Mouse (Mus musculus): ENCODE data around the gene Kat6b.

Gene Kat6b

DNA sequence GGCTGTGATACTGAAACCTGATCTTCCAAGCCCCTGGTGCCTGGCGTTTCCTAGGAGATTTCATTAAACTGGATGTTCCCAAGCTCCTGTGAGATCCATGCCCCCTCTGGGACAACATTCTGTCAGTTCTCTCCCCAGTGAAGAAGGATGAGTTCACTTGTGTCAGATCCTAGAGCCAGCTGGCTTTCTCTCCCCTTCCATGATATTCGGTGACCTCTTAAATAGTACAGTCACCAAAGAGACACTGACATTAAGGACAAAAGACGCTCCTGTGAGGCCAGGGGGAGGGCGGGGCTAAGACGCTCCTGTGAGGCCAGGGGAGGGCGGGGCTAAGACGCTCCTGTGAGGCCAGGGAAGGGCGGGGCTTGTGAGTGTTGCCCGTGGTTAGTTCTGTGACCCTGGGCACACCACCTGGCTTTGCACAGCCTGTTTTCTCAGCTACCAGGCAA is 201.5 kb downstream of the Kat6b start:
- H3K27me3 ChIP-seq (ENCODE audit: control insufficient read depth, insufficient read depth, low read length, poor library complexity, severe bottlenecking): no peaks in the 10 kb centered on the region
- no peaks in the 10 kb centered on the region for H3K36me3 ChIP-seq (ENCODE audit: control insufficient read depth, insufficient read depth, low read length, poor library complexity, severe bottlenecking)
- DNase-seq (ENCODE audit: low read depth, low spot score): peak; percentile 81

DNA sequence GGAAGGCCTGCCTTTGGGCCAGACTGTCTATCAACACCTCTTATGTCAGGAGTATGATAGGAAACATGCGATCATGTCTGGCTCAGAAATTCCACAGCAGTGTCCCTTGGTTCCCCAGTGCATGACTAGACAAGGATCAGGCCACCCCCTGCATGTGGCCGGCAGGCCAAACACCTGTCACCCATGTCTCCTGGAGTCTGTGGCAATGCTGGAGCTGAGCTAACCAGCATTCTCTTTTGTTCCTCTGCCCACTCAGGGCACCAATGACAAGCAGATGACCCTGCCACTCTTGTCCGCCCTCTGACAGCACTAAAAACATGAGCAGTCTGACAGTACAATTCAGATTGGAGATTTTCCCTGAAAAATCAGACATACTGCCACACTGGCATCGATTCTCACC is 202.6 kb downstream of the Kat6b start:
- Histone ChIP-seq H3K27me3 (ENCODE audit: control insufficient read depth, insufficient read depth, low read length, poor library complexity, severe bottlenecking) (no peaks in the 10 kb centered on the region), H3K36me3 (ENCODE audit: control insufficient read depth, insufficient read depth, low read length, poor library complexity, severe bottlenecking) (no peaks in the 10 kb centered on the region)
- no peak for DNase-seq (ENCODE audit: low read depth, low spot score)

DNA sequence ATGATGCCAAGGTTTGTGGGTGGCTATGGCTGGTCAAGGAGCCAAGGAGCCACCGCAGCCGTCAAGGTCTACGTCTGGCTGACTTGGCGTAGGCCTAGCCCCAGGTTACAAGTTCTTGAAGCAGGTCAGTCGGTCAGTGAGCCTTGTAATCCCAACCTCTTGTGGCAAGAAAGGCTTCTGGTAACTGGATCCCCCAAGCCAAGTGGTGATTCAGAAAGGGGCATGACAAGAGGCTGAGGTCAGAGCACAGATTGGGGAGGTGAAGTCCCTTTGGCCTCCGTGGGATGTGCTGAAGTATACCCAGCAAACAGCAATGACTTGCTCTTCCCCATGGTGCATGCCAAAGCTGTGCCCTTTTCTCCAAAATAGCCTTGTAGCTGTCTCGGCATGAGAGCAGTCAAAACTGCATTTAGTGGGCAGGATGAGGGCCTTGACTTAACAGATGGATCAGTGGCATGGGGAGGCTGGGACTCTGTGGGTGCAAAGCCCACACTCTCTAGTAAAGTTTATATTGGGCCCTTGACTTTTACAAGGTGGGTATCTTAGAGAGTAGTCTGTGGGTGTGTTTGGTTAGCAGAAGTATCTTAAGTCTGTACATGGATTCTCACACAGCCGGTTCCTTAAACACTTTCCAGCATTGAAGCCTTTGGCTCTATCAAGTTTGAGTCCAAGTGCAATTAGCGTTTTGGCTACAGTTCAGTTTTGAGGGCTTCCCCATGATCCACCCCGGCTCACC is 204.3 kb downstream of the Kat6b start:
- no peaks in the 10 kb centered on the region for H3K27me3 ChIP-seq (ENCODE audit: control insufficient read depth, insufficient read depth, low read length, poor library complexity, severe bottlenecking)
- H3K36me3 ChIP-seq (ENCODE audit: control insufficient read depth, insufficient read depth, low read length, poor library complexity, severe bottlenecking): no peaks in the 10 kb centered on the region
- DNase-seq (ENCODE audit: low read depth, low spot score): no peak

DNA sequence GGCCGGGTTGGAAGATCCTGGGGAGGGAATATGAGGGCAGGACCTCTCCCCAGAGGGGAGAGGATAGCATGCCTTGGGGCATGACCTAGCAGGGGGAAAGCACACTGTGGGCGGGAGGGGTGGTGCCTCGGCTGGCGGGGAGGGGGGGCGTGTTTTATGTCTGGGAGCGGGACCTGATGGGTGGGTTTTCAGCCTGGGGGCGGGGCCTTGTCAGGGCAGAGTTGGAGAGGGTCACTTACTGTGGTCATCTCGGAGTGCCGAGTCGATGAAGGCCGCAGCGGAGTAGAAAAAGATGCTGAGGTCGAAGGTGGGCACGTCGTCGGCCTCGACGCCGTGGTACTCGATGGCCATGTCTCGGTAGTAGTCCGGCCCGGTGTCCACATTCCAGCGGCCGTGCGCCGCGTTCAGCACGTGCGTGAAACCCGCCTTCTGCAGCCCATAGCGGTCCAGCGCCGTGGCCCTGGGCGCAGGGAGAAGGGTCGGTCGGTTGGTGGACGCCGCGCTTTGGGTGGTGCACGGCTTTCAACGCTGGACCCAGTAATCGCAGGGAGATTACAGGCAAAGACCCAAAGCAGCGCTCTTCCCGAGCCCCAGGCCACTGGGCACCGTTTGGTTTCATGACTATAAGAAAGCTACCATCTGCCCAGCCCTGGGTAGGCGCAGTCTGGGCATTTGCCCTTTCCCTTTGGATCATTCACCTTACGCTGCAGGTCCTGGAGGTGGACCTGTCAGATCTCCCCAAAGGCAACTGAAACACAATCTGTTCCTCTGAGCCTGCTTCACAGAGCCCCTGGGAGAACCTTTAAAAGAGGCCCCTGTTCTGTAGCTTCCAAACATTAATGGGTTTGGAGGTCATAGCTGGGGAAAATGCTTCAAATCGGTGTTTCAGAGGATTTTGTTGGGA is 205.4 kb downstream of the Kat6b start:
- H3K36me3 ChIP-seq (ENCODE audit: control insufficient read depth, insufficient read depth, low read length, poor library complexity, severe bottlenecking): no peaks in the 10 kb centered on the region
- H3K27me3 ChIP-seq (ENCODE audit: control insufficient read depth, insufficient read depth, low read length, poor library complexity, severe bottlenecking): no peaks in the 10 kb centered on the region
- no peak for DNase-seq (ENCODE audit: low read depth, low spot score)

DNA sequence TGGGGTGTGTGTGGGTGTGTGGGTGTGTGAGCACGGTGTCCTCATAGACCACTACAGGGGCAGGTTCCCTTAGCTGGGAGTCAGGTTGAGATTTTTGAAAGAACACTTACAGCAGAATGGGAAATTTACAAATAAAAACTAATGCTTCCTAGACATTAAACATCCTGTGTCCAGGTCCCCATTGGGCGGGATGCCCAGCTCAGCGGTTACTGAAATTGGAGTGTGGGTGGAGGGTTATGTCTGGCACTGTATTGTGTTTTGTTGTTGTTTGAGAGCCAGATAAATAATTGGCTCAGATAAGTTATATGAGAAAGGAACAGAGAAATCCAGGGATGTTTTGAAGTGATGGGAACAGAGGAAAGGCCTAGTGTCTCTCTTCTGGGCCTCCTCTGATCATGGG is 209.8 kb downstream of the Kat6b start:
- H3K36me3 ChIP-seq (ENCODE audit: control insufficient read depth, insufficient read depth, low read length, poor library complexity, severe bottlenecking): no peaks in the 10 kb centered on the region
- H3K27me3 ChIP-seq (ENCODE audit: control insufficient read depth, insufficient read depth, low read length, poor library complexity, severe bottlenecking): no peaks in the 10 kb centered on the region
- DNase-seq (ENCODE audit: low read depth, low spot score): no peak

DNA sequence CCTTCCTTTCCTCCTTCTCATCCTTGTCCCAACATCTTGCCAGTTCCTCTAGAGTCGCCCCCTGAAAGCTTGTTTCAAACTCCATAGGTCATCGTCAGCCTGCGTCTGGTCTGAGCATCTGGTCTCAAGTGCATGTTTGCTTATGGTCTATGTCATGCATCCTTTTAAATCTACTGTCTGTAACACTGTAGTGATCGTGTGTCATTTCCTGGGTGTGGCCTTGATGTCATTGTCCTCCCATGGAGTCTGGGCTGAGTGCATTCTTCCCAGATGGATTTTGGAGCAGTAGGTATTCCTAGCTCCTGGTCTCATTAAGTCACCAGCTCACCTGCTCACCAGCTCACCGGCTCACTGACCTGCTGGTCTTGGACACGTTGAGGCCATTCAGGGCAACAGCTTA is 213.8 kb downstream of the Kat6b start:
- no peaks in the 10 kb centered on the region for H3K36me3 ChIP-seq (ENCODE audit: control insufficient read depth, insufficient read depth, low read length, poor library complexity, severe bottlenecking)
- H3K27me3 ChIP-seq (ENCODE audit: control insufficient read depth, insufficient read depth, low read length, poor library complexity, severe bottlenecking): no peaks in the 10 kb centered on the region
- DNase-seq (ENCODE audit: low read depth, low spot score): no peak

DNA sequence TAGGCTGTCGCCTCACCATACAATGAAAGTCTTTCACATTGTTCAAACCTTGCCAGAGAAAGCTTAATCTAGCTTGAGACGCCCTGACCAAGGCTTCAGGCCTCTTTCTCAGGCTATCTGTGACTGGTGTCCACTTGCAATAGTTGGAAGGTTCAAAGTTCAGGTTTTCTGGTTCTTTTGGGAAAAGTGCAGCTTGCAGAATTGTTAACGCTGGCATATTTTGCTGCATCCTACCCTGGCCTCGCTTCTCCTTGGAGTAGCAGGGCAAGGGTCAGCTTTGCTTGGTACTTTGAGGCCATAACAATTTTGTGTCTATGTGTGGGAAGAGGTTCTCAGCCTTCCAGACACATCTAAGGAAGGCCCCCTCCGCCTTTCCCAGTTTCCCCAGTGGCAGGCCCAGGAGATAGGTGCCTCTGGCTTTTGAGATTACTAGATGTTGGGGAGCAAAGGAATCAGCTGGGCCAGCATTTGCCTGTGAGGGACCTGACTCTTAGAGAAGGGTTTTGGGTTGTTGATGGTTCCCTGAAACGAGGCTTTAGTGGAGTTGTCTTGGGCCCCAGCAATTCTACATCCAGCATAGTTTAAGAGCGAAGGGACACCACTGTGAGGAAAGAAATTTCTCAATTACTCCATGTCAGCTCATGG is 215.1 kb downstream of the Kat6b start:
- no peaks in the 10 kb centered on the region for H3K27me3 ChIP-seq (ENCODE audit: control insufficient read depth, insufficient read depth, low read length, poor library complexity, severe bottlenecking)
- DNase-seq (ENCODE audit: low read depth, low spot score): no peak
- H3K36me3 ChIP-seq (ENCODE audit: control insufficient read depth, insufficient read depth, low read length, poor library complexity, severe bottlenecking): no peaks in the 10 kb centered on the region

DNA sequence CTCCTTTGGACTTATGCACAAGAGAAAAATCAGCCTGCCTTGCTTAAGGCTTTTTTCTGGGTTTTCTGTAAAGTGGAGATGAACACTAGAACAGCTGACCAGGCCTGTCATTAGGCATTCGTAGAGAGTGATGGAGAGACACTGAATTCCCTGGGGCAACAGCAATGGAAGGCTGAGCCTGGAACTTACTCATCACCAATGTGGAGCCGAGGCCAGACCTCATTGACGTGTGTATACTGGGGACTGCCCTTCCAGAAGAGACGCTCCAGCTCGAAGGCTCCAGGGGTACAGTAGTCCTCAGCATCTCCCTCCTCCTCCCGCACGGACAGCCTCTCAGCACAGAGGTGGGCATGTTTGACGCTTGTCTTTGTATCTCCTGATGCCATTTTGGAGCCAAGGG is 221.5 kb downstream of the Kat6b start:
- no peaks in the 10 kb centered on the region for H3K27me3 ChIP-seq (ENCODE audit: control insufficient read depth, insufficient read depth, low read length, poor library complexity, severe bottlenecking)
- DNase-seq (ENCODE audit: low read depth, low spot score): no peak

DNA sequence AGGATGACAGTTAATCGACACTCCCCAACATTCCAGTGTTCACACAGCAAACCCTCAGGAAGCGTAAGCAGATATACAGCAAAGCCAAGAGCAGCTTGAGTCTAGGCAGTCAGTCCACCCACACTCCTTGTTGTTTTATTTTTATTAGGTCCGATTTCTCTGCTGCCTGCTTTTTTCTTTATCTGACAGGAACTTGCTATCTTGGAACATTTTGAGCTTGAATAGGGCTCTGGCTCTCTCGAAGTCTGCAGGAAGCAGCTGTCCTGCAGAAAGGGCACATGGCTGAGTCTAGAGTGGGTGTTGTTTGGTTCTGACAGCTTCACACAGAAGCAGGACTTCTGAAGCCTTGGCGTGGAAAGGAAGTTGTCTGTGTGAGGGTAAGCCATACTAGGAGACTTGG is 222.0 kb downstream of the Kat6b start:
- H3K27me3 ChIP-seq (ENCODE audit: control insufficient read depth, insufficient read depth, low read length, poor library complexity, severe bottlenecking): no peaks in the 10 kb centered on the region
- no peak for DNase-seq (ENCODE audit: low read depth, low spot score)
- no peaks in the 10 kb centered on the region for H3K36me3 ChIP-seq (ENCODE audit: control insufficient read depth, insufficient read depth, low read length, poor library complexity, severe bottlenecking)

More for the DNA sequence above, 221.5 kb downstream of the Kat6b start:
- H3K36me3 ChIP-seq (ENCODE audit: control insufficient read depth, insufficient read depth, low read length, poor library complexity, severe bottlenecking): no peaks in the 10 kb centered on the region

DNA sequence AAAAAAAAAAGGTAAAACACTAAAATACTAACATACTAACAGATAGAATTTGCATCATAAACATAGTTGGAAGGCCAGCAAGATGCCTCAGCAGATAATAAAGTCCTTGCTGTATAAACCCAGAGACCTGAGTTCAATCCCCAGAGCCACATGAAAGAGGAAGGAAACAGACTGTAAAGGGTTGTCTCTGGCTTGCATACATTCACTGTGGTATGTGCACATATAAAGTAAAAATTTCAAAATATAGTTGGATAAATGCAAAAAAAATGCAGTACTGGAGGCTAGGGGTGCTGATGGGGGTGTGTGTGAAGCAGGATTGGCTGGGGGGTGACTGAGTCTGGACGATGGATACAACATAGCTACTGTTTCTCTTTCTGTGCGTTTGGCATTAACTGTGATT is 224.2 kb downstream of the Kat6b start:
- no peak for DNase-seq (ENCODE audit: low read depth, low spot score)
- Histone ChIP-seq H3K27me3 (ENCODE audit: control insufficient read depth, insufficient read depth, low read length, poor library complexity, severe bottlenecking) (no peaks in the 10 kb centered on the region), H3K36me3 (ENCODE audit: control insufficient read depth, insufficient read depth, low read length, poor library complexity, severe bottlenecking) (no peaks in the 10 kb centered on the region)

DNA sequence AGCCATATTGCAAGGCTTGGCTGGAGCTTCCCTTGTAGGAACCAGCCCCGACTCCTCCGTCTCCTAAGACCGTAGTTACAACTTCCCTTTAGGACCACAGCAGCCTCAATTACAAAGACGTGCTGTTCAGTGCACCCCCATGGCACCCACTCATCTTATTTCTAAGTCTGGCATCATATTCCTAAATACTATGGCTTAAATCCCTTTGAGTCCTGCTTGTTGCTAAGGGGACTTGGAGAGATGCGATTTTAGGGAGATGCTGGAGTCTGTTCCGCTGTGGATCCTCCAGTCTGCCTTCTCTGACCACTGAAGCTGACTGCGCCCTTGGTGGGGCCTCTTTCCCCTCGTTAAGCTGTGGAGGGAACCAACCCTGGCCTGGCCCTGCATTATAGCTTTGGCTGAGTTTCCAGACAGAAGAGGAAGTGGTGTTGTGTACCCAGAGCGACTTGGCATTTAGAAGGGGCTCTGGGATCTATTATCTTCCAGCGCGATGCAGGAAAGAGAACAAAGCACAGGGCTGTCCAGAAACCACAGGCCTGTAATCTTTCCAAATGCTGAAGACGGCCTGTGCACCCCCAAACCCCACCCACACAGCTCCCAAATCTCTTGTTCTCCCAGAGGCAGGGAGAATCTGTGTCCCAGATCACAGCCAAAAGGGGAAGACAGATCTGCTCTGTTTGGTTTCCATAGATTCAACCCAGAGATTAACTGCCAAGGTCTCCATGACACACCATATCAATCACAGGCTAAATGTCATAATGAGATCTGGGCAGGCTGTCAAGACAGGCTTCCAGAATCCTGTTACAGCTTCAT is 225.7 kb downstream of the Kat6b start:
- no peaks in the 10 kb centered on the region for H3K27me3 ChIP-seq (ENCODE audit: control insufficient read depth, insufficient read depth, low read length, poor library complexity, severe bottlenecking)
- H3K36me3 ChIP-seq (ENCODE audit: control insufficient read depth, insufficient read depth, low read length, poor library complexity, severe bottlenecking): no peaks in the 10 kb centered on the region
- DNase-seq (ENCODE audit: low read depth, low spot score): no peak

DNA sequence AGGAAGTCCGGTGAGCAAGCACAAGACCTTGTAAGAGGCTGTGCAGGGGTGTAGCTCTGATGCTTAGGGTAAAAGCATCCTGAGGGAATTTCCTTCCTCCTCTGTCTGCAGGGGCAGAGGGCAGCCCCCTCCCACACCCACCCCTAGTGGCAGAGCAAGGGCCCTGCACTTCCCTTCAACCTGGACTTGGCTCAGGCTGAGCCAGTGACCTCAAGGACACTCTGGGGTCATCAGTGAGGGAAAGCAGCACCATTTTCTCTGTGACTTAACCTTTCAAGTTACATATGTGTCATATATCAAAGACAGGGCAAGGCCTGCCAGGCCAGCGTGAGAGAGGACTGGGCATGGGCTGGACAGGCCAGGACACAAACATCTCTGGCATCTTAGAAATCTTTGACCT is 228.3 kb downstream of the Kat6b start:
- no peaks in the 10 kb centered on the region for H3K27me3 ChIP-seq (ENCODE audit: control insufficient read depth, insufficient read depth, low read length, poor library complexity, severe bottlenecking)
- no peak for DNase-seq (ENCODE audit: low read depth, low spot score)
- no peaks in the 10 kb centered on the region for H3K36me3 ChIP-seq (ENCODE audit: control insufficient read depth, insufficient read depth, low read length, poor library complexity, severe bottlenecking)

DNA sequence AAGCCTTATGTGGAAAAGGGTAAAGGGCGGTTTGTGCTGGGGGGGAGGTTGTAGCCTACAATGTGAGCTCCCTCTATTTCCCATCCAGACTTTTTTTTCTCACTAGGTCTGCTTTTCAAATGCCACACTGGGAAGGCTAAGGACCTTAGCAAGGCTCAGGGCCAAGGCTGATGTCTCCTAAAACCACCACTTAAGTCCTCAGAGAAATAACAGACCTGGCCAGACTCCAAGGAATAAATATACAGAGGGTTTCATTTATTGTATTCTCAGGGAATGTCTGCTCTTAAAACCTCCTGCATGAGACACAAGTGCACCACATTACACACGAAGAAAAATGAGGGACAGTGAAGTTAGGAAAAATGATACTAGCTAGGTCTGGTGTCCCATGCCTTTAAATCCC is 230.0 kb downstream of the Kat6b start:
- DNase-seq (ENCODE audit: low read depth, low spot score): no peak
- H3K36me3 ChIP-seq (ENCODE audit: control insufficient read depth, insufficient read depth, low read length, poor library complexity, severe bottlenecking): no peaks in the 10 kb centered on the region
- H3K27me3 ChIP-seq (ENCODE audit: control insufficient read depth, insufficient read depth, low read length, poor library complexity, severe bottlenecking): no peaks in the 10 kb centered on the region

DNA sequence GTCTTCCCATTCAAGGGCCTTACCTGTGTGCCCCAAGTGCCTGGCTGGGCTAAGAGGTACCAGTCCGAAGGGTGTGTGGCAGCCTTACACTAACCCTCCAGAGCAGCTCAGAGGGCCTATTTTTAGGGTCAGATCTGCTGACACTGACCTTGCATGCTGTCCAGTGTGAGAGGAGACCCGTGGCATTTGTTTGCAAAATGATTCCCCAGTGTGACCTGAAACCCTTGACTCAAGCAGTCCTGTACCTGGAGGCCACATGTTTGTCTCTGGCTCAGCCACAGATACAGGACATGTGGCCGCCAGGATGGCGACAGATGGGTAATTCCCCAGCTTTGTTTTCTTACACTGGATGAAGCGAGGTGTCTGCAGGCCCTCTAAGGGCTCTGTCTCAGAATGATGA is 233.3 kb downstream of the Kat6b start, which contains the start of gene Dupd1:
TSS of gene Dupd1 (minus strand) at position 91 of the 400 bp plus-strand sequence.
- H3K36me3 ChIP-seq (ENCODE audit: control insufficient read depth, insufficient read depth, low read length, poor library complexity, severe bottlenecking): no peaks in the 10 kb centered on the region
- no peak for DNase-seq (ENCODE audit: low read depth, low spot score)
- H3K27me3 ChIP-seq (ENCODE audit: control insufficient read depth, insufficient read depth, low read length, poor library complexity, severe bottlenecking): no peaks in the 10 kb centered on the region
